Mouse (Mus musculus): ENCODE results near the gene Ubfd1. TPM values are rescaled to one million over a fixed set of nuclear protein-coding genes. Genes with fewer than 3 reads are reported as not detected.

The Ubfd1 gene
- polyA plus RNA-seq (2016; fragmentation: Nextera tagmentation; extraction: Ambion mirVana): 38.3 and 41.1 TPM in 2 replicates

GRCm38 (mm10) chr7:122066945-122067516 is at the start of gene Ubfd1, which contains the start of gene Ears2:
Gene Ubfd1 (plus strand): TSS chr7:122067175.
Gene Ears2 (minus strand): TSS chr7:122067263.
- no peaks in the 10 kb centered on the region for H3K9me3 ChIP-seq (replicated peaks)
- H3K4me2 ChIP-seq: peak within 1 kb of the TSS; percentile 86
- H3K27me3 ChIP-seq (replicated peaks): no peaks in the 10 kb centered on the region
- H3K4me3 ChIP-seq: peak within 1 kb of the TSS; percentile 95
- peak; percentile 96 for ATAC-seq
- H3K27ac ChIP-seq: peak within 1 kb of the TSS; percentile 83
- H3K9ac ChIP-seq: peak within 1 kb of the TSS; percentile 93
- under 1% methylated on average over 57 of the region's 60 CpGs for WGBS (ENCODE audit: insufficient replicate concordance)
- peaks cover 45% of the 10 kb centered on the region for H3K36me3 ChIP-seq
- H3K4me1 ChIP-seq: peaks cover 38% of the 10 kb centered on the region

GRCm38 (mm10) chr7:122018247-122018646 is 48.7 kb upstream of the Ubfd1 start:
- Histone ChIP-seq H3K9ac (peak overlapping the region; percentile 64), H3K27me3 (replicated peaks) (no peaks in the 10 kb centered on the region), H3K4me2 (peak overlapping the region; percentile 95), H3K9me3 (replicated peaks) (no peaks in the 10 kb centered on the region), H3K27ac (peak overlapping the region; percentile 89), H3K4me3 (peak overlapping the region; percentile 83), H3K4me1 (peaks cover 75% of the 10 kb centered on the region), H3K36me3 (peaks cover 8% of the 10 kb centered on the region)
- ATAC-seq: peak; percentile 84
- 20% methylated on average over 3 of the region's 3 CpGs for WGBS (ENCODE audit: insufficient replicate concordance)

GRCm38 (mm10) chr7:122018978-122019377 is 48.0 kb upstream of the Ubfd1 start:
- no peaks in the 10 kb centered on the region for H3K27me3 ChIP-seq (replicated peaks)
- 73% methylated on average over 7 of the region's 7 CpGs for WGBS (ENCODE audit: insufficient replicate concordance)
- no peak for ATAC-seq
- peak overlapping the region; percentile 83 for H3K4me3 ChIP-seq
- no peaks in the 10 kb centered on the region for H3K9me3 ChIP-seq (replicated peaks)
- H3K27ac ChIP-seq: peak overlapping the region; percentile 89
- H3K4me2 ChIP-seq: peak overlapping the region; percentile 95
- peaks cover 4% of the 10 kb centered on the region for H3K36me3 ChIP-seq
- peaks cover 73% of the 10 kb centered on the region for H3K4me1 ChIP-seq
- H3K9ac ChIP-seq: peak overlapping the region; percentile 64

GRCm38 (mm10) chr7:122020273-122020666 is 46.7 kb upstream of the Ubfd1 start:
- Histone ChIP-seq H3K27me3 (replicated peaks) (no peaks in the 10 kb centered on the region), H3K9me3 (replicated peaks) (no peaks in the 10 kb centered on the region), H3K27ac (peak overlapping the region; percentile 89), H3K4me3 (peak overlapping the region; percentile 83), H3K36me3 (peaks cover 4% of the 10 kb centered on the region), H3K4me2 (peak overlapping the region; percentile 95), H3K9ac (peak overlapping the region; percentile 84), H3K4me1 (peaks cover 62% of the 10 kb centered on the region)
- peak; percentile 3 for ATAC-seq
- WGBS (ENCODE audit: insufficient replicate concordance): 4% methylated on average over 6 of the region's 6 CpGs

- peak within 1 kb of the TSS; percentile 95 for H3K4me2 ChIP-seq
- H3K27me3 ChIP-seq (replicated peaks): no peaks in the 10 kb centered on the region
- under 1% methylated on average over 48 of the region's 50 CpGs for WGBS (ENCODE audit: insufficient replicate concordance)
- H3K9me3 ChIP-seq (replicated peaks): no peaks in the 10 kb centered on the region
- peaks cover 56% of the 10 kb centered on the region for H3K4me1 ChIP-seq
- peak within 1 kb of the TSS; percentile 83 for H3K4me3 ChIP-seq
- H3K27ac ChIP-seq: peak within 1 kb of the TSS; percentile 89
- H3K36me3 ChIP-seq: peaks cover 4% of the 10 kb centered on the region
- peak within 1 kb of the TSS; percentile 84 for H3K9ac ChIP-seq
- peak; percentile 76 for ATAC-seq
Observed at GRCm38 (mm10) chr7:122020667-122021354, 46.2 kb upstream of the Ubfd1 start, which contains the start of gene Gga2. Gene Gga2 (minus strand): TSS chr7:122021222.

- no peaks in the 10 kb centered on the region for H3K9me3 ChIP-seq (replicated peaks)
- H3K36me3 ChIP-seq: peaks cover 4% of the 10 kb centered on the region
- peaks cover 43% of the 10 kb centered on the region for H3K4me1 ChIP-seq
- no peak overlapping the region for H3K4me3 ChIP-seq
- no peak overlapping the region for H3K4me2 ChIP-seq
- no peak overlapping the region for H3K27ac ChIP-seq
- H3K9ac ChIP-seq: no peak overlapping the region
- no peak for ATAC-seq
- 93% methylated on average over 2 of the region's 2 CpGs for WGBS (ENCODE audit: insufficient replicate concordance)
- no peaks in the 10 kb centered on the region for H3K27me3 ChIP-seq (replicated peaks)
Observed at GRCm38 (mm10) chr7:122022131-122022530, 44.8 kb upstream of the Ubfd1 start.

- H3K9me3 ChIP-seq (replicated peaks): no peaks in the 10 kb centered on the region
- no peak overlapping the region for H3K4me3 ChIP-seq
Observed at GRCm38 (mm10) chr7:122033371-122033770, 33.6 kb upstream of the Ubfd1 start.

GRCm38 (mm10) chr7:122034348-122034747 is 32.6 kb upstream of the Ubfd1 start:
- peaks cover 16% of the 10 kb centered on the region for H3K36me3 ChIP-seq
- H3K9me3 ChIP-seq (replicated peaks): no peaks in the 10 kb centered on the region
- H3K9ac ChIP-seq: no peak overlapping the region
- H3K4me2 ChIP-seq: no peak overlapping the region
- no peak for ATAC-seq
- no peaks in the 10 kb centered on the region; the same call in 1 of the 2 replicates for H3K4me1 ChIP-seq
- 20% methylated on average over 2 of the region's 2 CpGs for WGBS (ENCODE audit: insufficient replicate concordance)
- H3K27me3 ChIP-seq (replicated peaks): no peaks in the 10 kb centered on the region
- H3K4me3 ChIP-seq: no peak overlapping the region
- H3K27ac ChIP-seq: no peak overlapping the region

More at GRCm38 (mm10) chr7:122033371-122033770, 33.6 kb upstream of the Ubfd1 start:
- H3K4me2 ChIP-seq: no peak overlapping the region
- H3K9ac ChIP-seq: no peak overlapping the region
- H3K27ac ChIP-seq: no peak overlapping the region
- peaks cover 7% of the 10 kb centered on the region for H3K36me3 ChIP-seq
- no peaks in the 10 kb centered on the region for H3K27me3 ChIP-seq (replicated peaks)
- no peaks in the 10 kb centered on the region; the same call in 1 of the 2 replicates for H3K4me1 ChIP-seq
- no peak for ATAC-seq
- WGBS (ENCODE audit: insufficient replicate concordance): 43% methylated on average over 3 of the region's 3 CpGs

GRCm38 (mm10) chr7:122044106-122044505 is 22.9 kb upstream of the Ubfd1 start:
- H3K9me3 ChIP-seq (replicated peaks): no peaks in the 10 kb centered on the region
- no peaks in the 10 kb centered on the region for H3K27me3 ChIP-seq (replicated peaks)
- ATAC-seq: no peak
- no peak overlapping the region for H3K9ac ChIP-seq
- no peak overlapping the region for H3K27ac ChIP-seq
- H3K4me3 ChIP-seq: no peak overlapping the region
- WGBS (ENCODE audit: insufficient replicate concordance): 84% methylated on average over 8 of the region's 8 CpGs
- H3K36me3 ChIP-seq: peaks cover 53% of the 10 kb centered on the region
- H3K4me1 ChIP-seq: peaks cover 38% of the 10 kb centered on the region
- no peak overlapping the region for H3K4me2 ChIP-seq

GRCm38 (mm10) chr7:122045181-122045634 is 21.8 kb upstream of the Ubfd1 start:
- ATAC-seq: no peak
- no peak overlapping the region for H3K9ac ChIP-seq
- H3K4me3 ChIP-seq: no peak overlapping the region
- no peaks in the 10 kb centered on the region for H3K9me3 ChIP-seq (replicated peaks)
- no peaks in the 10 kb centered on the region for H3K27me3 ChIP-seq (replicated peaks)
- 67% methylated on average over 4 of the region's 4 CpGs for whole genome bisulfite sequencing (ENCODE audit: insufficient replicate concordance)
- H3K4me2 ChIP-seq: no peak overlapping the region
- peaks cover 45% of the 10 kb centered on the region for H3K36me3 ChIP-seq
- peaks cover 38% of the 10 kb centered on the region for H3K4me1 ChIP-seq
- peak overlapping the region; percentile 45 for H3K27ac ChIP-seq

- no peak overlapping the region for H3K4me3 ChIP-seq
- WGBS (ENCODE audit: insufficient replicate concordance): 34% methylated on average over 1 of the region's 1 CpGs
- no peaks in the 10 kb centered on the region for H3K9me3 ChIP-seq (replicated peaks)
- H3K4me1 ChIP-seq: peaks cover 38% of the 10 kb centered on the region
- no peak overlapping the region for H3K9ac ChIP-seq
- H3K27ac ChIP-seq: peak overlapping the region; percentile 45; the same call in 1 of the 2 replicates
- peaks cover 45% of the 10 kb centered on the region for H3K36me3 ChIP-seq
- H3K27me3 ChIP-seq (replicated peaks): no peaks in the 10 kb centered on the region
- peak; percentile 53; the same call in 1 of the 2 replicates for ATAC-seq
- H3K4me2 ChIP-seq: no peak overlapping the region
Observed at GRCm38 (mm10) chr7:122045711-122046110, 21.3 kb upstream of the Ubfd1 start.

GRCm38 (mm10) chr7:122046813-122047212 is 20.2 kb upstream of the Ubfd1 start:
- no peaks in the 10 kb centered on the region for H3K27me3 ChIP-seq (replicated peaks)
- H3K4me2 ChIP-seq: no peak overlapping the region
- WGBS (ENCODE audit: insufficient replicate concordance): 25% methylated on average over 2 of the region's 2 CpGs
- peaks cover 45% of the 10 kb centered on the region for H3K36me3 ChIP-seq
- H3K9ac ChIP-seq: no peak overlapping the region
- peaks cover 38% of the 10 kb centered on the region for H3K4me1 ChIP-seq
- no peaks in the 10 kb centered on the region for H3K9me3 ChIP-seq (replicated peaks)
- peak; percentile 44; the same call in 1 of the 2 replicates for ATAC-seq
- H3K27ac ChIP-seq: 0 out of 2 replicates have a peak overlapping the region, but pooled peaks have one; percentile 11
- no peak overlapping the region for H3K4me3 ChIP-seq

Measured in liver, embryonic 12.5 days (tissue).